Mouse (Mus musculus) G1E (cell line): ENCODE measurements at regions not wholly inside any gene's neighbourhood (a gene's known extent, or its start where the extent isn't known, plus 50 kb on each side); places are given as distances from the start of the nearest gene placed in this dataset.

Experiments used
- CTCF ChIP-seq: IDR thresholded peaks from 2 replicates; pipeline ENCODE4 v1.5.1; 2012; ENCODE audit warnings: low read depth, low read length, inconsistent platforms, mixed read lengths
- TAL1 ChIP-seq: conservative IDR thresholded peaks from 2 replicates; pipeline ENCODE4 v1.6.1; 2012; ENCODE audit warnings: low read depth, low read length, inconsistent platforms, mixed read lengths

DNA sequence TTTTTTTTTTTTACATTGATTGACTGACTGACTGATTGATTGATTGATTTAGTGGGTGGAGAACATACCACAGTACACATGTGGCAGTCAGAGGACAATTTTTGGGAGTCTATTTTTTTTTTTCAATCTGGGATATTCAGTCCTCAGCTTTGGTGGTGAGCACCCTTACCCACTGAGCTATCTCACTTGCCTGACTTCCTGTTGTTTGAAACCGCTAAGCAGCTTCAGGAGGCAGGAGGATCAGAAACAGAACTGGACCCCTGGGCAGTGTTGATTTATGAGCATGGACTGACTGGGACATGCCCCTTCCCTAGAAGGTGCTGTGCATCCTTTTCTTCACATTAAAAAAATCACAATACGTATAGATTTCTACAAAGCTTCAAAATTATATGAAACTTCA lies 78.3 kb upstream of the Hdac4 start:
- TF ChIP-seq CTCF: no peak
- no peak for TF ChIP-seq TAL1
